Mouse (Mus musculus) NIH3T3 (cell line): ENCODE measurements around the gene Tnrc6b.
A peak's percentile ranks its signal among the peaks of the same experiment; 100 is the strongest.
"Not testable (repeated sequence)": the region's sequence is repeated elsewhere in the genome, so short reads cannot be mapped to it uniquely, and the experiment has no call there.

Source experiments
- DNase-seq: peaks from one replicate; pipeline ENCODE4 v3.0.0-alpha.2; 2012; ENCODE audit warnings: low read depth

The Tnrc6b gene

DNA sequence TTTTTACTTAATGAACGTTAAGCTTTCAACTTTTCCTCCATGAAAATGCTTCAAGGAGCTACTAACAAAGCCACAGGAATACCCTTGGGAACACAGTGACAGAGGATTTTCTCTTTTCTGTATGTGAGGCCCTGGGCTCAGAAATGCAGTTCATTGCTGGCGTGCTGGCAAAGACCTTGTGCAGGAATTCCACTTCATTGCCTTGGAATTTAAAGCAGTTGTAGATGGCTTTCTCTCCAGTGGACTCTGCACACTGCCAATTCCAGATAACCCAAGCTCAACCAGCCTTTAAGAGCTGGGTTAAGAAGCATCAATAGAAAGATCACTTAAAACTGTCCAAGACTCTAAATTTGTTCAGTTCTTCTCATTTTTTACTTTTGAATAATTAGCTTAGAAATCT lies 204.7 kb downstream of the Tnrc6b start:
- DNase-seq = peak; percentile 65

DNA sequence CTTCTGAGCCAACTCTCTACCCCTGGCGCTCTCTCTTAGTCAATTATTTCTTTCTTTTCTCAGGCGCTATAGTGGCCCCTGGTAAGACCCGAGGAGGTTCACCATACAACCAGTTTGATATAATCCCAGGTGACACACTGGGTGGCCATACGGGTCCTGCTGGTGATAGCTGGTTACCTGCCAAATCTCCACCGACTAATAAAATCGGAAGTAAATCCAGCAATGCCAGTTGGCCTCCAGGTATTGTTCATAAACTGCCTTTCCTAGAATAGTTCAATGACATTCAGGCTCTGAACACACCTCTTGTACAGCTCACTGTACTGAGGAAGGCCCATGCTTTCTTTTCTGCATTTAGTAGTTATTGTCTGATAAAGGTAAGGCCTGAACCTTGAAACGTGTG lies 205.5 kb downstream of the Tnrc6b start:
- no peak for DNase-seq

DNA sequence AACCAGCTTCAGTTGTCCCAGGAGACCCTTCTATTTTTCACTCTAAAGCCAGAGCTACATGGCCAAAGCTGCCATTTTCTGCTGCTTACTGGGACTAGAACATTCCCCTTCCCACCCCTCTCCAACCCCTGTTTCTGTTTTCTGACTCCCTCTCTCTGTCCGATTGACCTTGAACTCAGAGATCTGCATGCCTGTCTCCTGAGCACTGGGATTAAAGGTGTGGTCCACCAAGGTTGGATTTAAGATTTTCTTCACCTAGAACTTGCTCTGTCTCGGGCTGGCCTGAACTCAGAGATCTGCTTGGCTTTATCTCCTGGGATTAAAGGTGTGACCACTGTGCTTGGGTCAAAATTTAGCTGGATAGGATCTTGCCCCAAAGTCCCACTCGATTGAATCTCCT lies 209.2 kb downstream of the Tnrc6b start:
- DNase-seq = no peak

DNA sequence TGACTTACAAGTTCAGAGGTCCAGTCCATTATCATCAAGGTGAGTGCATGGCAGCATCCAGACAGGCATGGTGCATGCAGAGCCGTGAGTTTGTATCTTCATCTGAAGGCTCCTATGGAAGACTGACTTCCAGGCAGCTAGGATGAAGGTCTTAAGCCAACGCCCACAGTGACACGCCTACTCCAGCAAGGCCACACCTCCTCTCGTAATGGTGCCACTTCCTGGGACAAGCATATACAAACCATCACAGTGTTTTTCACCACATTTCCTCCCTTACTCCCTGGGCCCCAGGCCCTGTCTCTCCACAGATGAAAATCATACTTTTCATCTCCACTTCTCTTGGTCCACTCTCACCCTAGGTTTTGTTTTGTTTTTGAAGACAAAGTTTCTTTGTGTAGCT lies 210.7 kb downstream of the Tnrc6b start:
- no peak for DNase-seq

DNA sequence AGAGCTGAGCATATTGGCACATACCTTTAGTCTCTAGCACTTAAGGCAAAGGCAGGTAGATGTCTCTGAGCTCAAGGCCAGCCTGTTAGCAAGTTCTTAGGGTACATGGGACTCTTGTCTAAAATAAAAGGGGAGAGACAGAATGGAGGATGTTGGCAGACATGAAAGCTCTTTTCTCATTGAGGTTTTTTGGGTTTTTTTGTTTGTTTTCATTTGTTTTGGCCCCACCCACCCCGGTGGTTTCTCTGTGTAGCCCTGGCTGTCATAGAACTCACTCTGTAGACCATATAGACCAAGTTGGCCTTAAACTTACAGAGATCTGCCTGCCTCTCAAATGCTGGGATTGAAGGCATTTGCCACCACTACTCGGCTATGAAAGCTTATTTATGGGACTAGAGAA lies 213.1 kb downstream of the Tnrc6b start:
- DNase-seq = no peak

DNA sequence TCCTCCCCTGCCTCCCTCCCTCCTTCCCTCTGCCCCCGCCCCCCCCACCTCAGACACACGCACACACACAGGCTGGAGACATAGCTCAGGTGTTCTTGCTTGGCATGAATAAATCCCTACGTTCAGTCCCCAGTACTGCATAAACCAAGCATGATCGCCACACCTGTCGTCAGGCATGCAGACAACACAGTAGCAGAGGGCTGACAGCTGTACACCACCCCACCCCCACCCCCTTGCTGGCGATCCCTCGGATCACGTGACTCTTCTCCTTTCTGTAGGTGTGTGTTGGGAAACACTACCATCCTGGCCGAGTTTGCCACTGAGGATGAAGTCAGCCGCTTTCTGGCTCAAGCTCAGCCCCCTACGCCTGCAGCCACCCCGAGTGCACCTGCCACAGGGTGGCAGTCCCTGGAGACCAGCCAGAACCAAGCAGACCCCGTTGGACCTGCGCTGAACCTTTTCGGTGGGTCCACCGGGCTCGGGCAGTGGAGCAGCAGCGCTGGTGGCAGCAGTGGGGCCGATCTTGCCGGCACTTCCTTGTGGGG lies 217.8 kb downstream of the Tnrc6b start:
- DNase-seq = no peak

DNA sequence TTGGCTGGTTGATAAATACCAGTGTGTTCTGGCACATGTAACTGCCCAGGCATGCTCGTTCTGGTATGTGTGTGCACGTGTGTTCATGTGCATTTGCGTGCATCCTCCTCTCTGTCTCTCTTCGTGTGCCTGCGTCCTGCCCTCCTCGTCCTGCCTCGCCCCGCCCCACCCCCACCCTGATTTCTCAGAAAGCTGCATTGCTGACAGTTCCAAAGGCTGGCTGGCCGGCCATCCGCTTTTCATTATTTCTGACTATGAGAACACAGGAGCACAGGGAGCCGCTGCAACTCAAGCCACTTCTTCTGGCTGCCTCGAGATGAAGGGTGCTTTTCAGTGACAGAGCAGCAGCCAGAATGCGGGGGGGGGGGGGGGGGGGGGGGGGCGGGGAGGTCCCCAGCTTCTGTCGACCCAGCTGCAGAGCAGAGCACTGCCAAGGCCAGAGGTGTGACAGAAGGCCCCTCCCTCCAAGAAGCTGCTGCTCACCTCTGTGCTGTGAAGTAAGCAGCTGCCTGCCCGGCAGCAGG lies 219.0 kb downstream of the Tnrc6b start:
- no peak for DNase-seq

DNA sequence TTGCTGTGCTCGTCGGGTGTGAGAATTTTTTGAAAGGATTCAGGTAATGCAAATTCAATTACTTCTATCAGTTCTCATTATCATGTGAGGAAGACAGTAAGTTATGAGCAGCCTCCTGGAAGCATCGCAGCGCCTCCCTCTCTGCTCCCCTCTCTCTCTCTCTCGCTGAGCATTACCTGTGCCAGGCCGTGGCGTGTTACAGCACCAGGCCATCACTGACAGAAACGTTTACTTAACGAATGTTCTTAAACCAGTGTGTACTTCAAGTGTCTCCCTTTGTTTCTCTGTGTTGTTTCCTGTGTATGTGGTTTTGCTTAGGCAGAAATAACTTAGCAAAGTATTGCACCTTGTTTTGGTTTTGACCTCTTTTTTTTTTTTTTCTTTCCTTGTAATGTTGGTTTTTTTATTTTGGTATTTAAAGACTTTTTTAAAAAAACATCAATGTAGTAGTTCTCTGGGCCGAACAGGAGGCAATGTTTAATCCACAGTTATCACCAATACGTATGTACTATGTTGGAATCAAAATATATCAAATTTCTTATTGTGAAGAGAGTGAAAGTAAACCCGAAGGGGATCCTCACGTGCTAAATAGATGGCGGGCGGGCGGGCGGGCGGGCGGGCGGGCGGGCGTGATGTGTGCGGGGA lies 219.7 kb downstream of the Tnrc6b start:
- DNase-seq = not testable (repeated sequence)

DNA sequence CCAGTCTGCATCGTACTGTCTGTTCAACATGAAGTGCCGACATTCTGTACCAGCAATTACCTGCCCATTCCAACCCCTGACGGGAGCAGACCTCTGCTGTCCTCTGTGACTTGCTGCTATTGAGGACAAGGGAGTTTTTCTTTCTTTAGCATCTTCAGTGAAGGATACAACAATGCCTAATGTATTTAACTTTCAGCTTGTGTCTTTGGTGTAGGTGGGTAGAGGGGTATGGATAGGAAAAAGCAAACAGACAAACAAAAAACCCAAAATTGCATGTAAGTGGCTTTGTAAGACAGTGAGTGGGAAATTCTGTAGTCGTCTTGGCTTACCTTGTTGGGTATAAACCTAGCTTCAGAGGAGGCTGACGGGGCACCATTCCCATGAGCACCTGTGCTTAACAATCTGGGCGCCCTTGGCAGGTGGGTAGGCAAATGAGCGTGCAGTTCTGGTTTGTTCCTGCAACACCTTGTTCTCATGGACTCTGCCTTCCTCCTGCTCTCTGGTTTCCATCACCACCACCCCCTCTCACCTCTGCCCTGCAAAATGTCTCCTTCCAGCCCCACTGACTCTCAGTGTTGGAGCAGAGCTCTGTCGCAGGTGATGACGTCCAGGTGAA lies 220.3 kb downstream of the Tnrc6b start:
- DNase-seq = no peak

DNA sequence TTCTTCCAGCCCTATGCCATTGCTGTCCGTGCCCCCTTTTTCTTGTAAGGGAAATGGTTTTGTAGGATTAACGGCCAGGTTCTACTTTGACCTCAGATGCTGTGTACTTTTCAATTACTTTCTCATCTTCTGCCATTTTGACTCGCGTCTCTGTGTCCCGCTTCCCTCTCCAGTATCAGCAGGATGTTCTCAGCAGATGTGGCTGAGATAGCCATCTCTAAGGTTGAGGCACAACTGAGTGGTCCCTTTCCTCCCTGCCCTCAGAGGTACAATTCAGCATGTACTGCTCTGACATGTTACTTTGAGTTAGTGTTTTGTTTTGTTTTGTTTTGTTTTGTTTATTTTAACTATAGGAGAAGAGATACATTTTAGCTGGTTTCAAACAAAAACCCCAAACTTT lies 223.7 kb downstream of the Tnrc6b start:
- DNase-seq = no peak

DNA sequence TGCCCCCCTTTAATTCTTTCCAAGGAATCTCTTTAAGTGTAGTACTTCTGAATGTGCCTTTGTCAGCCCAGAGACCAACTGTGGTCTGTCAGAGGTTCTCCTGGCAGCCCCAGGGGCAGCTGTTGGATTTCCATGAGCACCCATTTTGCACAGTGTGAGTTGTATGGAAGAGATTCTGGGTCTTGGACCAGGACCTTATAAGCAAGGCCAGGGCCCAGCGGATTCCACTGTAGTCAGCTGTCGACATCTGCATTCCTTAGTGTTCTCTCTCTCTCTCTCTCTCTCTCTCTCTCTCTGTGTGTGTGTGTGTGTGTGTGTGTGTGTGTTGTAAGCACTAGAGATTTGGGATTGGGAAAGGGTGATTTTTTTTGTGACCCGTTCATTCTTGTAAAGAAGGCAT lies 225.6 kb downstream of the Tnrc6b start:
- DNase-seq = peak; percentile 48

DNA sequence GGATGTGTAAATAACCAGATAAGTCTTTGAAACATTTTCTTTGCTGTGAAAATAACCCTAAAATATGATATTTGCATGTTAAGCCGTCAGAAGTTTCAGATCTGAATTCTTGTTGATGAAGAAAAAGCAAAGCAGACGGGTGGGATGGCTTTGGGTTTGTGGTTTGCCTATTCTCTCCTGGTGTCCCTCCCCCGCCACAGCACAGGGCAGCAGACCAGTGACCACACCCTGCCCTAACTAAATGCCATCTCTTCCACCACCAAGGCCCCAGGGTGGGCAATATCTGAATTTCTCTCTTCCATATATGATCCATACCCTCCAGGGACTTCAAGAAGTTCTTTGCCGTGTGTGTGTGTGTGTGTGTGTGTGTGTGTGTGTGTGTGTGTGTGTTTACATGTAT lies 227.5 kb downstream of the Tnrc6b start:
- no peak for DNase-seq

DNA sequence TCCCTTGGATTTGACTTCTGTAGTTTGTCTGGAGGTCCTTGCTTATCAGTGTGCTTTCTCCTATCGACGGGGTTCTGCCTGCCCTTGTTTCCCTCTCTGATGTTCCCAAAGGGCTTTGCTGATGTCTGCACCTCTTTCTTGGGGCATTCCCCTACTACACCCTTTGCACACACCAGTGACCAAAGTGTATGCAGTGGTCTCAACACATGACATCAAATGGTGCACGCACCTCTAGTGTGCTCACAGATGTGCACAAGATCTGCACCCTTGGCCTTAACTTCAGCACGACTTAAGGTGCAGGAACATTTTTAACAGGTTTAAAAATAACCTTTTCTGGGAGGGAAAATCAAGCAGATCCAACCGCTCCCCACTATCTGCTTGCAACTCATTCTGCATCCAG lies 228.3 kb downstream of the Tnrc6b start:
- DNase-seq = no peak

DNA sequence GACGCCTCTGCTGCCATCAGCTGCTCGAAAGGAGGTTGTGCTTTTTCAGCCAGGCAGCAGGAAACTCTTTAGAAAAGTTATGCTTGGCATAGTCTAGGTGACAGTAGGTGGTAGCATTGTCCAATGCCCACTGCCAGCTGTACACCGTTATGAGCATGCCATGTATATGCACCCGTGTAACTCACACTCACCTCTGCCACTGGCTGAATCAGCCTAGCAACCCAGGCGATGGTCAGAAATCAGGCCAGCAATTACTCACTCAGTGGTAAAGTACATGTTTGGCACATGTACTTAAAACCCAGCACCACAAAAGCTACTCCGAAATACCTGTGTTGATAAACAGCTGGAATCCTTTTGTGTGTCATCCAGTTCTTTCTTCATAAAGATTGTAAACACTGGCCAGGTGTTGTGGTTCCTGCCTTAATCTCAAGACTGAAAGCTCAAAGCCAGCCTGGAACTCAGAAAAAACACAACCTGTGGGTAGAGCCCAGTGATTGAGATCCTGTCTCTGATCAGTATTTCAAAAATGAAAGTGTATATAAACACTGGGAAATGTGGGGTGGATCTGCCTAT lies 230.4 kb downstream of the Tnrc6b start:
- DNase-seq = peak; percentile 19

DNA sequence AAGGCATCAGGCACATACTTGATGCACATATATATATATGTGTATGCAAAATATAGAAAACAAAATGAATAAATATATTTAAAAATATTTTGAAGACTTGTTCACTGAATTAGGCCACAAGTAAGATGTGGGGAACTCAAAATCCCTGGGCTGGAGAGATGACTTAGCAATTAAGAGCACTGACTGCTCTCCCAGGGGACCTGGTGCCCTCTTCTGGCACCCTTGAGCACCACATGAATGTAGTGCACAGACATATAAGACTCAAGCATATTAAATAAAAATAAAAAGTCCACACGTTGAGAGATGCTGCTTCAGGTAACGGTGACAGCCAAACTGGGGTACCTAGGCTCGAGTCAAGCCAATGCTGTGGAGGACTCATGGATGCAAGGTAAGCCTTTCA lies 234.7 kb downstream of the Tnrc6b start:
- DNase-seq = peak; percentile 59

DNA sequence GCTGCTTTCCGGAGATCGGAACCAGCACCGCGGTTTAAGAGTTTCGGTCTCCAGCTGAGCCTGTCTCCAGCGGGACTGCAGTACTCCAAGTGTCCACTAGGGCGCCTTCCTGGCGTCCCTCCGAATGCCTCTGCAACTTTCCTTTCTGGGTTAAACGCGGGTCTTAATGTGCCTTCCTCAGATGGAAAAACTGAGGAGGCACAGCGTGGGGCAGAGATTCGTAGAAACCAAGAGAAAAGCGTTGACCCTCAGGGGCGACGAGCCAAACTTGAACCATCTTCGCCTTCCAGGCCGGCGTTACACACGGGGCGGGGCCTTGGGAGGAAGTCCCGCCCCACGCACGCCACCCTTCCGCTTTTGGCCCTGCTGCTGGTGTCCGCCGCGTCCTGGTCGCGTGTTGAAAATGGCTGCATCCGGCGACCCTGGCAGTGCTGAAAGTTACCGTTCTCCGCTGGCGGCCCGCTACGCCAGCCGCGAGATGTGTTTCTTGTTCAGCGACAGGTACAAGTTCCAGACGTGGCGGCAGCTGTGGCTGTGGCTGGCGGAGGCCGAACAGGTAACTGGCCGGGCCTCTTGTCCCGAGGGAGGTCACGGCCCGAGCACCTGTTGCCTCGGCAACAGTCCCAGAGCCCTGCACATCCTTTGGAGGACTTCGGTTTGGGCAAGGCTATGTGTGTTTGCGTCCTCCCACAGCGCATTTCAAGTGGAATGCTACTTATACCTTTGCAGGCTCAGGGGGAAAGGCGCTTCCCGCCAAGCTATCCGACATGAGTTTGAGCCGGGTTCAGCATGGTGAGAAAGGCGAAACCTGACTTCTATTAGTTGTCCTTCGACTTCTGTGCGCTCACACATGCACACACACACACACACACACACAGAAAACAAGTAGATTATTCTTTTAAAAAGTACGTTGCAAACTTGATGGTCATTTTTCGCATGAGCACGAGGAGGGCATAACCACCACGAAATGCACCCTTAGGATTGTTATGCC lies 237.3 kb downstream of the Tnrc6b start, which contains the start of gene Adsl:
Adsl (plus strand) TSS at position 346 of the 991 bp plus-strand sequence.
- DNase-seq = peak; percentile 94

DNA sequence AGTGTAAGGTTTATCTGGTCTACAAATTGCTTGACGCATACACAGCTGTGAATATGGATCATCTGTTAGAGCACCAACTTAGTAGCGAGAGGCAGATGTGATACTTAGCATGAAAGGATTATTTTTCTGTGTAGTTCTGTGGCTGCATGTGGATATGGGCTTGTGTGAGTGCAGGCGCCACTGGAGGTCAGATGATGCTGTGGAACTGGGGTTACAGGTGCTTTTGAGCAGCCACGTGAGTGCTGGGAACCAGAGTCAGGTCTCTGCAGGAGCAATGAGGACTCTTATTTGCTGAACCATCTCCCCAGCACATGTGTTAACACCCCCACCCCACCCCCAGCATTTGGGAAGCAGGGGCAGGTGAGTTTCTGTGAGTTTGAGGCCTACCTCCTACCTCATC lies 238.3 kb downstream of the Tnrc6b start:
- no peak for DNase-seq

DNA sequence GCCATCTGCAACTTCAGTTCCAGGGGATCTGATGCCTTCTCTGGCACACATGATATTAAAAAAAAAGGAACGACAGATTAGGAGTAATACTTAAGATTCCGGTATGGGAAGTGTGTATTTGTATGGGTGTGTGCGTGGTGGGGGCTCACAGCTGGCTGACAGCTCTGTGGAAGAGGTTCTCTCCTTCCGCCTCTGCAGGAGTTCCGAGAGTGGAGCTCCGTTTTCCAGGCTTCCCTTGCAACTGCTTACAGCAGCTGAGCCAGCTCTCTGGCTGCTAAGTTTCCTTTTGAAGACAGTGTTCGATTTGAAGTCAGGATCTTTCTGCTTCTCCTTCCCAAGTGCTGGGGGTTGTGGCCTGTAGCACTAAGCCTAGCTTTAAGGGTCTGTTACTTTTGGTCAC lies 238.9 kb downstream of the Tnrc6b start:
- DNase-seq = no peak

DNA sequence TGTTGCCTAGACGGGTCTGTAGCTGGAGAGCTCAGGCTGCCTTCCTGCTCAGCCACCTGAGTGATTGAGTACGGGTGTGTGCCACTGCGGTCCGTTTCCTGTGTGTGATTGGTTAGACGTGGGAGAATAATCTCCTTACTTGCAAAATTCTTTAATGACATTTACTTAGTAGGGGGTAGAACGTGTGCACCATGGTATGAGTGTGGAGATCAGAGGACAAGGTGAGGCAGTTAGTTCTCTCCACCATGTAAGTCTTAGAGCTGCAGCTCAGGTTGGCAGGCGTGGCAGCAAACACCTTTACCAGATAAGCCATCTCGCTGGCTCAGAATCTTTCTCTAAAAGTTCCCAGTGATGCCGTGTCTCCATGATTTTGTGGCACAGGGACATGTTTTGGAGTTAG lies 242.9 kb downstream of the Tnrc6b start:
- DNase-seq = no peak

DNA sequence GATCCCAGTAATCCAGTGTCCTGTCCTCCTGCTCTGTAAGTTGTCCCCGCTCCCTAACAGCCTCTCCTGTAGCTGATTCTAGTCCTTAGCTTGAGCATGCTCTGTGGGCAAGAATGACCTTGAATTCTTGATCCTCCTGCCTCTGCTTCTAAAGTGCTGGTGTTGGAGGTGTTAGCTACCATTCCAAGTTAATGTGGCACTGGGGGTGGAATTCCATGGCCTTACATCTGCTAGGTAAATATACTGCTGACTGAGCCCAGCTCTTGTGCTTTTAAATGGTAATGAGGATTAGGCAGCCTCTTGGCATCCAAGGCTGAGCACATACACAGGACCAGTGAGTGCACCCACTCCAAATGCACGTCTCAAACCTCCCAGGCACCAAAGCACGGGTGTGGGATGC lies 243.7 kb downstream of the Tnrc6b start:
- no peak for DNase-seq

DNA sequence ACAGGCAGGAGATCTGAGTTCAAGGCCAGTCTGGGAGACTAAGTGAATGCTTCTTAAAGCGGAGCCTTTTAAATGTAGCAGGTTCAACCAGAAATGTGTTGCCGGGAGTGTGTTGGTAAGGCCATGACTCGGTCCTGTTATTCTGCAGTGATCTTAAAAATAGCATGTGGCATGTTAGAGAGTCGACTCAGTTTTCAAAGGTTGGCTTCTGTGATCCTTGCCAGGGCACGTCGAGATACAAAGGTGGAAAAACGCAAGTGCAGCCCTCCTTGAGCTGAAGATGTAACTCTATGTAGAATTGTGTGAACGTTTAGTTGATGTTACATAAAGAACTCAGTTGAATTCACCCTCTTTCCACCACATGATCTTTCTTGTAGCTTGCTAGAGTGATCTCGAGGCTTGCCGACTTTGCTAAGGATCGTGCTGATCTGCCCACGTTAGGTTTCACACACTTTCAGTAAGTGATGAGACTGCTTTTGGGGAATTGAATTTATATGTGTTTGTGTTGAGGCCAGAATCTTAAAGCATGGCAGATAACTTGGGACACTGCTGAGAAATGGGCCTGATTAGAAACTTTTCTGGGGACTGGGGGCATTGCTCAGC lies 244.8 kb downstream of the Tnrc6b start:
- DNase-seq = no peak

DNA sequence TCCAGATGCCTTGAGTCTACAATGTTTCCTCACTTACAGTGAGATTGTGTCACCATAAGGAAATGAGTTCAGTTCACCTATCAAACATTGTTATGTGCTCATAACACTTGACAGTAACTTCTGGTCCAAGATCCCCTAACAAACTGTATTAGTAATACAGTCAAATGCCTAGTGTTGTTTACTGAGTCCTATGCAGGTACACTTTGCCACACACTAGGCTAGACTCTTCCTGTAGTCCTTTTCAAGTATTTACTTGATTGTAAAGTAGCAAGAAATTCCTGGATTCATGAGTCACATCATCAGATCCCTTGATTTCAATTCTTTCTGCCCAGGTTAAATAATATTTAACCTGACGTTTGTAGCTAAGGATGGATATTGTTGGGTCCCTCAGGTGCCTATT lies 258.3 kb downstream of the Tnrc6b start:
- no peak for DNase-seq
